Mouse (Mus musculus) C2C12 (cell line): ENCODE results near the gene Gm49396. TPM values are rescaled to one million over a fixed set of nuclear protein-coding genes. Genes with fewer than 3 reads are reported as not detected.

Experiments used
- H3K27me3 ChIP-seq: one replicate; pipeline ENCODE4 v1.6.1; 2011; ENCODE audit not compliant: control insufficient read depth, insufficient read depth, insufficient read length
- H3K36me3 ChIP-seq: one replicate; pipeline ENCODE4 v1.6.1; 2011; ENCODE audit not compliant: control insufficient read depth, insufficient read depth
- H3K4me3 ChIP-seq: one replicate; pipeline ENCODE4 v1.5.1; 2011; ENCODE audit warnings: mild to moderate bottlenecking, control low read depth; ENCODE audit not compliant: poor library complexity, insufficient read depth, severe bottlenecking
- H3K79me2 ChIP-seq: one replicate; pipeline ENCODE4 v1.6.1; 2011; ENCODE audit not compliant: control insufficient read depth, insufficient read depth
- H3K79me3 ChIP-seq: one replicate; pipeline ENCODE4 v1.6.1; 2011; ENCODE audit warnings: low read depth, control low read depth
- H3ac ChIP-seq: one replicate; pipeline ENCODE3; 2011; ENCODE audit warnings: low read depth; ENCODE audit not compliant: control insufficient read depth, insufficient read length
- CEBPB ChIP-seq: IDR thresholded peaks from one replicate; pipeline ENCODE4 v1.6.1; 2011; ENCODE audit warnings: low read depth, mild to moderate bottlenecking, control low read depth, moderate library complexity
- CTCF ChIP-seq: IDR thresholded peaks from one replicate; pipeline ENCODE4 v1.5.1; 2011; ENCODE audit not compliant: control insufficient read depth, insufficient read depth, insufficient read length
- FOSL1 ChIP-seq: IDR thresholded peaks from one replicate; pipeline ENCODE4 v1.8.0; 2011; ENCODE audit warnings: mild to moderate bottlenecking, low read length; ENCODE audit not compliant: poor library complexity, insufficient read depth, severe bottlenecking
- MAX ChIP-seq: IDR thresholded peaks from one replicate; pipeline ENCODE4 v1.6.1; 2011; ENCODE audit warnings: mild to moderate bottlenecking, control low read depth
- MYOD1 ChIP-seq: IDR thresholded peaks from one replicate; pipeline ENCODE4 v1.6.1; 2011; ENCODE audit warnings: low read depth; ENCODE audit not compliant: control insufficient read depth, insufficient read length
- MYOG ChIP-seq: IDR thresholded peaks from one replicate; pipeline ENCODE4 v1.6.1; 2011; ENCODE audit not compliant: control insufficient read depth, insufficient read length; ENCODE audit errors: extremely low read depth
- USF1 ChIP-seq: IDR thresholded peaks from one replicate; pipeline ENCODE4 v1.6.1; 2011; ENCODE audit warnings: low read depth, mild to moderate bottlenecking, control low read depth, moderate library complexity
- polyA plus RNA-seq: library from polyadenylated mRNA; unstranded; fragments of >200 nt; fragmentation: generic; extraction: Trizol; gene quantifications from one replicate; pipeline ENCODE4 v1.2.1, GENCODE M21; 2012; ENCODE audit warnings: missing spikeins

Gene Gm49396
- polyA plus RNA-seq, 1 experiment, result 0.73 TPM

- Histone ChIP-seq H3K79me3 (no peaks in the 10 kb centered on the region), H3K27me3 (no peaks in the 10 kb centered on the region), H3K36me3 (no peaks in the 10 kb centered on the region), H3ac (no peak overlapping the region), H3K4me3 (no peak overlapping the region), H3K79me2 (no peaks in the 10 kb centered on the region)
- no peak for TF ChIP-seq MYOD1
- TF ChIP-seq CTCF, result peak; percentile 43
Measured at GRCm38 (mm10) chr7:30607706-30608309, 44.7 kb downstream of the Gm49396 start.

GRCm38 (mm10) chr7:30608476-30608875, 45.3 kb downstream of the Gm49396 start:
- Histone ChIP-seq H3K79me2 (no peaks in the 10 kb centered on the region), H3K79me3 (no peaks in the 10 kb centered on the region), H3K36me3 (no peaks in the 10 kb centered on the region), H3K27me3 (no peaks in the 10 kb centered on the region), H3ac (no peak overlapping the region), H3K4me3 (no peak overlapping the region)
- no peak for TF ChIP-seq CEBPB
- TF ChIP-seq FOSL1, result no peak
- TF ChIP-seq MYOG, result no peak
- no peak for TF ChIP-seq MYOD1
- no peak for TF ChIP-seq USF1
- TF ChIP-seq CTCF, result no peak
- TF ChIP-seq MAX, result no peak

- H3K79me3 ChIP-seq, result no peaks in the 10 kb centered on the region
- H3K4me3 ChIP-seq, result no peak overlapping the region
- H3K36me3 ChIP-seq, result no peaks in the 10 kb centered on the region
- H3K79me2 ChIP-seq, result no peaks in the 10 kb centered on the region
- TF ChIP-seq CTCF, result no peak
- no peak for TF ChIP-seq MYOG
- no peak for TF ChIP-seq USF1
- TF ChIP-seq CEBPB, result no peak
- TF ChIP-seq MYOD1, result no peak
- no peak for TF ChIP-seq FOSL1
- no peak for TF ChIP-seq MAX
- H3ac ChIP-seq, result no peak overlapping the region
- H3K27me3 ChIP-seq, result no peaks in the 10 kb centered on the region
Measured at GRCm38 (mm10) chr7:30610043-30610442, 46.9 kb downstream of the Gm49396 start.

- H3K79me3 ChIP-seq, result no peaks in the 10 kb centered on the region
- no peaks in the 10 kb centered on the region for H3K27me3 ChIP-seq
- peaks cover 7% of the 10 kb centered on the region for H3K36me3 ChIP-seq
- no peak within 1 kb of the TSS for H3ac ChIP-seq
- TF ChIP-seq MYOG, result no peak
- no peak for TF ChIP-seq CEBPB
- no peak for TF ChIP-seq CTCF
- TF ChIP-seq MAX, result no peak
- no peak for TF ChIP-seq MYOD1
- TF ChIP-seq USF1, result no peak
- no peak for TF ChIP-seq FOSL1
- H3K79me2 ChIP-seq, result no peaks in the 10 kb centered on the region
- H3K4me3 ChIP-seq, result no peak within 1 kb of the TSS
Measured at GRCm38 (mm10) chr7:30612654-30613402, 49.7 kb downstream of the Gm49396 start, which contains the start of gene Upk1a. Gene Upk1a (minus strand): TSS chr7:30612847.

GRCm38 (mm10) chr7:30613529-30614112, 50.5 kb downstream of the Gm49396 start:
- Histone ChIP-seq H3K79me2 (peaks cover under 1% of the 10 kb centered on the region), H3ac (no peak overlapping the region), H3K36me3 (peaks cover 12% of the 10 kb centered on the region), H3K79me3 (no peaks in the 10 kb centered on the region), H3K27me3 (no peaks in the 10 kb centered on the region), H3K4me3 (no peak overlapping the region)
- TF ChIP-seq MAX (no peak), CTCF (no peak), MYOG (no peak), FOSL1 (no peak), MYOD1 (no peak), CEBPB (no peak), USF1 (no peak)
